Mouse (Mus musculus): Measurements from ENCODE around the gene Tcf20. TPM values are rescaled to one million over a fixed set of nuclear protein-coding genes. Genes with fewer than 3 reads are reported as not detected.

The Tcf20 gene
- polyA plus RNA-seq, 1 experiment from 2014 or later, result 7.0 TPM

DNA sequence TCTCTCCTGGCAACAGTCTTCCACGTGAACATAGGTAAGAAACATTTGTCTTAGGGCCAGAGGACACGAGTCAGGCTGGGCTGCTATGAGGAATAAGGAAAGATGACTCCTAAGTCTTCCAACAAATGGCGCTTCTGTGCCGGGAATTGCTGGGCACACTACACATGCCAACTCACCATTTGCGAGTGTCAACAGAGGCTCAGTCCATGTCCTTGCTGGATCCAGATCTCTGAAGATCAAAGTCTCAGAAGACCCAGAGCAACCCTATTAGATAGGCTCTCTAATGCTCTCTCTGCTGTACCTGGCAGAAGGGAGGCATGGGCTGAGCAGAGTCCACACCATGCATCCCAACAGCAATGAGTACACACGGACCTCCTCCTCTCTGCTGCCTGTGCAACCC lies 222.8 kb downstream of the Tcf20 start:
- no peak for ATAC-seq
- H3K9me3 ChIP-seq, result no peaks in the 10 kb centered on the region
- no peak overlapping the region for H3K9ac ChIP-seq
- no peaks in the 10 kb centered on the region for H3K4me1 ChIP-seq (replicated peaks)
- no peak overlapping the region for H3K27ac ChIP-seq
- no peak overlapping the region for H3K4me3 ChIP-seq (replicated peaks)
- H3K36me3 ChIP-seq, result no peaks in the 10 kb centered on the region
- WGBS, result 83% methylated on average over 6 of the region's 6 CpGs
- no peak overlapping the region for H3K4me2 ChIP-seq (replicated peaks)
- H3K27me3 ChIP-seq (replicated peaks), result no peaks in the 10 kb centered on the region

DNA sequence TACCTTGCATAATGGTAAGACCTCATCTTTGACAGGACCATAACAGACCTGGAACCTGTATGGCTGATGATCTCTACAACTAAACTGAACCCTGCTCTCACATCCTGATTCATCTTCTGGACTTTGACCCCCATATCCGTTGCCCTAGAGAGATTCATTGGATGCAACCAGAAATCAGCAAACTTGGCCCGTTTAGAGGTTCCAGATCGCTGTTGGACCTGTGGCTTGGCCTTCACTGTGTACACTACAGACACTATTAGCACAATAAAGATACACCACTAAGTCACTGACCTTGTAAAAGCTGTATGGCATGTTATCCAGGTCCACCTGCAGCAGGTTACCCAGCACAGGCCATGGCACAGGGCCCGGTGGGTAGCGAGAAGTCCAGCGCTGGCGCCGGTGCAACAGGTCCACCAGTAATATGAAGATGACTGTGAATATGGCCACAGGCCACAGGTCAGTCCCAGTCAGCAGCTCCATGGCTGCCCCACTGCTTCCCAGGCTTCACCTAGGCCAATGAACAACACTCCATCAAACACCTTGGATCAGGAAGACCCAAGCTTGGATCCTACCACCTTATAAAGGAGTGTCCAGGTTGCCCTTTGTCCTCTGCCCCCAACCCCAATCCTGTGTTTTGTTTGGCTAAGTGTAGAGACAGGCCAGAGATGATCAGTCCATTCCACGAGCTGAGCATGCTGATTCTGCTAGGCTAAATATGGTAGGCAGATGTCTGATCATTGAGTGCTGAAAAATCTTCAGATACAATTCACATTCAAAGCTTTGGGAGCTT lies 223.8 kb downstream of the Tcf20 start, which contains the start of gene Cyp2d40:
TSS of gene Cyp2d40 (minus strand) at position 553 of the 790 bp plus-strand sequence.
- H3K4me2 ChIP-seq (replicated peaks), result no peak within 1 kb of the TSS
- no peak within 1 kb of the TSS for H3K27ac ChIP-seq
- no peaks in the 10 kb centered on the region for H3K4me1 ChIP-seq (replicated peaks)
- no peaks in the 10 kb centered on the region for H3K36me3 ChIP-seq
- no peaks in the 10 kb centered on the region for H3K9me3 ChIP-seq
- ATAC-seq, result no peak
- no peak within 1 kb of the TSS for H3K4me3 ChIP-seq (replicated peaks)
- WGBS, result 91% methylated on average over 9 of the region's 9 CpGs
- H3K9ac ChIP-seq, result no peak within 1 kb of the TSS
- H3K27me3 ChIP-seq (replicated peaks), result no peaks in the 10 kb centered on the region

Other genes with a start within 250 kb of the Tcf20 start
- gene Cyp2d40, start 223.7 kb downstream of the Tcf20 start, polyA plus RNA-seq (2015; fragmentation: Nextera tagmentation; extraction: Ambion mirVana), result not detected in 2 replicates
- 12.0 and 16.3 TPM in 2 replicates for gene Cyp2d26, start 193.6 kb downstream of the Tcf20 start, polyA plus RNA-seq (2015; fragmentation: Nextera tagmentation; extraction: Ambion mirVana)
- 3.7 and 3.8 TPM in 2 replicates for gene Nfam1, start 45.4 kb upstream of the Tcf20 start, polyA plus RNA-seq (2015; fragmentation: Nextera tagmentation; extraction: Ambion mirVana)
- 56.3 and 61.7 TPM in 2 replicates for gene Serhl, start 101.6 kb upstream of the Tcf20 start, polyA plus RNA-seq (2015; fragmentation: Nextera tagmentation; extraction: Ambion mirVana)
- gene Rrp7a, start 134.9 kb upstream of the Tcf20 start, polyA plus RNA-seq (2015; fragmentation: Nextera tagmentation; extraction: Ambion mirVana), result 64.0 and 66.7 TPM in 2 replicates
- gene Poldip3, start 161.5 kb upstream of the Tcf20 start, polyA plus RNA-seq (2015; fragmentation: Nextera tagmentation; extraction: Ambion mirVana), result 108 and 109 TPM in 2 replicates
- 176 and 218 TPM in 2 replicates for gene Cyb5r3, start 184.7 kb upstream of the Tcf20 start, polyA plus RNA-seq (2015; fragmentation: Nextera tagmentation; extraction: Ambion mirVana)

All from intestine, embryonic 15.5 days (tissue).